Mouse (Mus musculus): ENCODE measurements at regions not wholly inside any gene's neighbourhood (a gene's known extent, or its start where the extent isn't known, plus 50 kb on each side); places are given as distances from the start of the nearest gene placed in this dataset.
A peak's percentile ranks its signal among the peaks of the same experiment; 100 is the strongest.

DNA sequence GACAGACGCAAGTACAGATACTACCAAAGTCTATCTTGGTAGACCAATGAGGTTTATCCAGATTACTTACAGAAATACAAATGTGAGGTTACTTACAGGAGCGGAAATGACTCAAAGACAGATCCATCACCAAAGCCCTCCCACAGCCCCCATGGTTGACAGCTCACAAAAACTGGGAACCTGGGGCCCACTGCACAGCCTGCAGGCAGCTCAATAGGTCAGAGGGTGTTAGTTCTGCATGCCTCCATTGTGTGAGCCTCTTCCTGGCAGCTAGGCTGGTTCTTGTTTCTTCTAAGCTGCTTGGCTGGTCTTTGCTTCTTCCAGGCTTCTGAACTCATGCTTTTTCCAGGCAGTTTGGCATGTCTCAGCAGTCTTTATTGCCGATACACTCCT, 138.5 kb upstream of the Map3k7 start:
- no peak for DNase-seq (ENCODE audit: low spot score)

GRCm38 (mm10) chr4:31826661-31827060, 137.2 kb upstream of the Map3k7 start:
- DNase-seq (ENCODE audit: low spot score), result no peak

DNA sequence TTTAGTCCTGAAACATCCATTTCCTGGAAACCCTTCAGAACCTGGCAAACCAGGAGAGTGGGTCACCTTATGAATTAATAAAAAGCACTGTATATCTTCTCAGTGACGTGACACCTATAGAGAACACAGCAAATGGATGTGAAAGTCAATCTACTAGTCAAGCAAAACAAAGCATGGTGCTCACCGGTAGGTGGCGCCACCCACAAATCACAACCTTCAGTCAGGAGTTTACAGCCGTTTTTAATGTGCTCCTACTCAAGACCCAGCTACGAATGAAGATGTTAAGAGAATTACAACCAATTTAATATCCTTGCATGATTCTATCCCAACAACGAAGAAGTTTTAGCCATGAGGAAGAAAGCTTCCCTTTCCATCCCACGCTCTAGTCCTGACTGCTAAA, 136.6 kb upstream of the Map3k7 start:
- DNase-seq (ENCODE audit: low spot score), result no peak

DNA sequence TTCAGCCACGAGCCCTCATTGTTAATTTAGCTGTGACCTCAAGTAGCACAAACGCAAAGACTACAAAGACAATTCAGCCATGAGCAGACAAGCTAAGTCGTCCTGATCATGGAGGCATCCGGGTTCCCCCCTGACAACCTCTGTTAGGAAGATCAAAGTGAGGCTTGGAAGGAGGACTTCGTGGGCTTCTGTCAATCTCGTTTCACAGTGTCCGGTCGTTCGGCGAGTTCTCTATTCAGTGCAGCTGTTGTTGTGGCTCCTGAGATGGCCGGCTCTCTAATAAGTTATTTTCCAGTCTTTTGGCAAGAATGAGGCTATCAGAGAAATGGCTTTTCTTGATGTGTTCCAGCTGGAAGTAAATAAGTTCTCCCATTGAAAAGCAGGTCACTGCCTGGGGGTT, 133.7 kb upstream of the Map3k7 start:
- no peak for DNase-seq (ENCODE audit: low spot score)

GRCm38 (mm10) chr4:31831469-31831868, 132.4 kb upstream of the Map3k7 start:
- no peak for DNase-seq (ENCODE audit: low spot score)

DNA sequence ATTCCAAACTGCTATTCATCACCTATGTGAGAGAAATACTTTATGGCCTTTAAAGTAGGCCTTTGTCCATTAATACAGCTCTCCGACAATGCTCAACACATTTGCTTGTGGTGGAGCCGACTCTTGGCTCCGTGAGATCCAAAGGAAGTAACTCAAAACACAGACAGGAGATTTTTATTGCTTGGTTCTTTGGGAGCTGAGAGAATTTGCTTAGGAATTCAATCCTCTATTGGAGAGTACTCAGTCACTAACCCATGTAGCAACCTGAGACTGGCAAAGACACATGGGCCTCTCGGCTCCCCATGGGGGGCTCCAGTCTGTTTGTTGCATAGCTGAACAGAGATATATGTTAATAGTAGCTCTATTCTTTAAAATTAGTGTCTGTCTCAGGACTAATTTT, 130.1 kb upstream of the Map3k7 start:
- no peak for DNase-seq (ENCODE audit: low spot score)

DNA sequence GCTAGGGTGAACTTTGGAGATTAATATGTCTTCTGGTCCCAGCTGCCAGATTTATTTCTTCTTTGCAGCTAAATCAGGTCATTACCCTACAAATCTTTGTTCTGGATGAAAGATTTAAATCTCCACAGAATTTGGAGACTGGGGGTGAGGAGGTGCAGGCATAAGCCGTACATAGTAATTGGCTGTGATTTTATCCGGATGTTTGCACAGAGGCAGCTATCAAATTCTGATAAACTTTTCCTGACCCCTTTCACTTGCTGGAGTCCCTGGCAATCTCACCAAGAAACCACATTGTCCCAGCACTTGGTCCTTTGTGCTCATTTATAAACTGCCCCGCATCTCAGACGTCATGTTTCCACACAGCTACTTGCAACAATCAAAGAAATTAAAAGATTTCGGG, 128.8 kb upstream of the Map3k7 start:
- no peak for DNase-seq (ENCODE audit: low spot score)

GRCm38 (mm10) chr4:31838592-31838991, 125.3 kb upstream of the Map3k7 start:
- no peak for DNase-seq (ENCODE audit: low spot score)

DNA sequence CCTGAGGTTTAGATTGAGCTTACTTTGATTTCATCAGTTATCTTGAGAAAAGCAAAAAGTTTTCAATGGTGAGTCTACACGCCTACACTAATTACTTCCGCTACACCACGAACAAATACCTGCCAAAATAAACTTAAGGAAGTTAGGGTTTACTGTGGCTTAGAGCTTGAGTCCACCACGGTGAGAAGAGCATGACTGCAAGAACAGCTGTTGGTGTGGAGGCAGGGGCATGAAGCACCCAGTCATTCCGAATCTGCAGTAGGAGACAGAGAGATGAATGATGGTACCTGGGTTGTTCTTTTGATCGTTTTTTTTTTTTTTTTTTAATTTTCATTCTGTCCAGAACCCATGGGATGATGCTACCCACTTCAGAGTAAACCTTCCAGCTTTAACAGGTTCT, 114.1 kb upstream of the Map3k7 start:
- DNase-seq (ENCODE audit: low spot score), result no peak

DNA sequence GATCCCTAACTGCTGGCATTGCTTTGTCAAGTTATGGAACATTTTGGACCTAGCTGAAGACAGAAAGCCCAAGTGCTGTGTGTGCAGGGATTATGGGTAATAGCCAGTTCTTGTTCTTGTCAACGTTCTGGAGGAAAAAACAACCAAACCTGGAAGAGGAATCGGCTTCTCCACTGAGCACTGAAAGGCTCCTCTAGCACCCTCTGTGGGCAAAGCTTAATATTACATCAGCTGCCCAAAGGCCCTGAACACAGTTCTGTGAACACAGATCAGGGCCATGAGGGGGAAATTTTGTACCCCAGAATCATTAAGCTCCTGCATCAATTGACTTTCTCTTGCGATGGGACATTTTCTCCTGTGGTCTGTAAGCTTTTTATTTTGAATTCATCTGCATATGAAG, 112.9 kb upstream of the Map3k7 start:
- DNase-seq (ENCODE audit: low spot score), result no peak

DNA sequence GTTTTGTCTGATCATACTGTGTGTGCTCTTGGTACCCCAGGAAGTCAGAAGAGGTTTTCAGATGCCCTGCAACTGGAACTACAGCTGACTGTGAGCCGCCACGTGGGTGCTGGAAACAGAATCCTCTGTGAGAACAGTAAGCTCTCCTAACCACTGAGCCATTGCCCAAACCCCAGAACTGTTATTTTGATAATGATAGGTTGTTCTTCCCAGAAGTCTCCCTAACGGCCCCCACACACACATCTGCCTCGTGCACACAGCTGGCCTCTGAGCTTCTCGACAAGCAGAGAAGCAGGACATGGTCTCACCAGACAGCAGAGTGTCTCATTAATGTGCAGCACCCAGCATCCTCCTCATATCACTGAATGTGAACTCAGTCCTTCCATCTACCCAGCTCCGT, 110.0 kb upstream of the Map3k7 start:
- DNase-seq (ENCODE audit: low spot score), result no peak

- no peak for DNase-seq (ENCODE audit: low spot score)
These were observed 103.5 kb upstream of the Map3k7 start for GRCm38 (mm10) chr4:31860389-31860788.

DNA sequence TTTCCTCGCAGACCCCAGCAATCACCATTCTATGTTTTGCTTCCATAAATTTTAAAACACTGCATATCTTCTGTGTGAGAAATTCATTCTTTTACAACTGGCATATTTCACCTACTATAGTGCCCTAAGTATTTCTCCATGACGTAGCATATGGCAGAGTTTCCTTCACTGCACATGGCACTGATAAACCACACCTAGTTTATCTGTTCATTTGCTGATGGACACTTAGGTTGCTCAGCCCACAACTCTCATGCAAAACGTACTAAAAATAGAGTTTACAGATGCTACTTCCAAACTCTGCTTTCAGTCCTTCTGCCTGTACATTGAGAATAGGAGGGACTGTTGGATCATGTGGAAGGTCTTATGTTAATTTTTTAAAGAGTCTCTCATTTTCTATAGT, 102.7 kb upstream of the Map3k7 start:
- DNase-seq (ENCODE audit: low spot score), result no peak

GRCm38 (mm10) chr4:31872985-31873983, 90.6 kb upstream of the Map3k7 start:
- DNase-seq (ENCODE audit: low spot score), result no peak

DNA sequence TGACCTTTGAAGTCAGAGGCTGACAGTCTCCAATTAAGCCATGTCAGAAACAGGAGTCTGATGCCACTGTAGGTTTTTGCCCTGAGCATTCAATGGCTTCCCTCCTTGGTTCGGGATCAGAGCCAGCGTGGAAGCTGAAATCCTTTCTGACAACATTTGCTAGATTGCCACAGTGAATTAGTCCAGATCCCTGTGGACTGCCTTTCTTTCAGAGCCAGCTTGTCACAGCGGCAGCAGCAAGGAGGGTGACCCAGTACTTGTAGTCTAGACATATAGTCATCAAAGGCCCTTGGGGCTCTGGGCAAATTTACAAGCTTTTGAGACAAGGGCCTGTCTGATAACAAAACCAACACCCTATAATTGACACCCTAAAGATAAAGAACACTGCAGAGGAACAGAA, 86.5 kb upstream of the Map3k7 start:
- no peak for DNase-seq (ENCODE audit: low spot score)

GRCm38 (mm10) chr4:31878493-31879191, 85.3 kb upstream of the Map3k7 start:
- DNase-seq (ENCODE audit: low spot score), result no peak

DNA sequence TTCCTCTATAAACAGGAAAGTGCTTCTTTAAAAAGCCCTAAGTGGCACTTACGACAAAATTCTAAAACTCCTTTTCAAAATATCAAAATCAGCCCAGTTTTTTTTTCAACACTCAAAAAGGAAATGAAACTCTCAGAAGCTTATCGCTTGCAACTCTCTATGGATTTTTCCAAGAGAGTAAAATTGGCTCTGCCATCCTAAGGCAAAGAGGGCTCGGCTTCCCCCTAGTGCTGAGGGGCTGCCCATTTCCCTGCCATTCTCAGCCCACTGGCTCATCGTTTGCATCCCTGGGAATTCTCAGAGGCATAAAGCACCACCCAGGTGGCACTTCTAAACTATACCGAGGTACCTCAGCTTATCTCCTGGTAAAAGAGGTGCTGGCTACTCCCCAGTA, 84.7 kb upstream of the Map3k7 start:
- DNase-seq (ENCODE audit: low spot score), result no peak

- DNase-seq (ENCODE audit: low spot score), result no peak
These were observed 83.7 kb upstream of the Map3k7 start for GRCm38 (mm10) chr4:31880213-31880612.

DNA sequence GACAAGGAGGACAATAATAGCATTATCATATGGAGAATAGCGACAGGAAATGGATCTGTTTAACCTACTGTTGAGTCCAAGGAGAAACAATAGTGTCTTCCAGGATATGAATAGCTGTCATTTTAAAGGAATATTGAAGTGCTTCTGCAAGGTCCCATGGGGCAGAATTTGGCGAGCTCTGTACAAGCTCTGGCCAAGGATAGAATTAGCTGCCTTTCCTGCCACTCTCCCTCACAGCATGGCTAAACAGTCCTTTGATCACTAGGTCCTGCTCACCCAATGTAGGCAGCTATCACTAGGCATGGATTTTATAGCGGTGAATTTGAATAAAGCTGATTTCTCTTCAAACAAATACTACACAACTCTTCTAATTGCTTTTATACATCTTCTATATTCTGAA, 74.2 kb upstream of the Map3k7 start:
- peak; percentile 61 for DNase-seq (ENCODE audit: low spot score)

- no peak for DNase-seq (ENCODE audit: low spot score)
These were observed 54.7 kb upstream of the Map3k7 start for GRCm38 (mm10) chr4:31909086-31909673.

Measured in adipocyte (in vitro differentiated cells).